ENCODE assay signal across 17 mouse cellular contexts in genomic region chr3:30294433-30294832, GRCm38 (mm10).
"Had no signal": no experiment of that assay in that cellular context is flagged by ENCODE, and none has a peak within 500 bp of the region (broad histone marks: within the 10 kb centered on the region; RNA-seq: fewer than 3 reads in every experiment).

No protein-coding gene starts in this region.

- H3K36me3 ChIP-seq: kidney, embryonic 15.5 days; liver, embryonic 13.5 days; midbrain, embryonic 15.5 days; neural tube, embryonic 13.5 days had no signal

- H3K4me2 ChIP-seq: kidney, embryonic 15.5 days; liver, embryonic 13.5 days; midbrain, embryonic 11.5 days; midbrain, embryonic 15.5 days; neural tube, embryonic 13.5 days had no signal

- DNase-seq: kidney, adult 11 months; kidney, adult 8-10 months; kidney, postnatal 10 days; kidney, postnatal 36 days; liver, embryonic 13.5 days; lung, adult 2 months; lung, postnatal 14 days; lung, postnatal 4 days; retina, postnatal 1 day; thymus, adult 2 months; thymus, postnatal 14 days had no signal

- H3K4me1 ChIP-seq: liver, embryonic 13.5 days; midbrain, embryonic 15.5 days had no signal

- H3K9ac ChIP-seq: kidney, embryonic 15.5 days; liver, embryonic 13.5 days; midbrain, embryonic 15.5 days; neural tube, embryonic 13.5 days had no signal

- H3K9me3 ChIP-seq: kidney, embryonic 15.5 days; liver, embryonic 13.5 days; midbrain, embryonic 15.5 days; neural tube, embryonic 13.5 days had no signal

- H3K27me3 ChIP-seq: kidney, embryonic 15.5 days; liver, embryonic 13.5 days; midbrain, embryonic 15.5 days had no signal

- H3K4me3 ChIP-seq: kidney, embryonic 15.5 days; layer of hippocampus, adult 2 months; left cerebral cortex, adult 2 months; liver, embryonic 13.5 days; midbrain, embryonic 15.5 days; neural tube, embryonic 13.5 days had no signal

- ATAC-seq: midbrain, embryonic 15.5 days had no signal

- H3K27ac ChIP-seq: kidney, embryonic 15.5 days; layer of hippocampus, adult 2 months; left cerebral cortex, adult 2 months; liver, embryonic 13.5 days; midbrain, embryonic 15.5 days; neural tube, embryonic 13.5 days had no signal
